Mouse (Mus musculus): ENCODE data around the gene Mettl8. TPM values are rescaled to one million over a fixed set of nuclear protein-coding genes. Genes with fewer than 3 reads are reported as not detected.

Gene Mettl8
- total and polyA plus RNA-seq, 3 experiments = 7.5 to 9.2 (median 7.8) TPM

DNA sequence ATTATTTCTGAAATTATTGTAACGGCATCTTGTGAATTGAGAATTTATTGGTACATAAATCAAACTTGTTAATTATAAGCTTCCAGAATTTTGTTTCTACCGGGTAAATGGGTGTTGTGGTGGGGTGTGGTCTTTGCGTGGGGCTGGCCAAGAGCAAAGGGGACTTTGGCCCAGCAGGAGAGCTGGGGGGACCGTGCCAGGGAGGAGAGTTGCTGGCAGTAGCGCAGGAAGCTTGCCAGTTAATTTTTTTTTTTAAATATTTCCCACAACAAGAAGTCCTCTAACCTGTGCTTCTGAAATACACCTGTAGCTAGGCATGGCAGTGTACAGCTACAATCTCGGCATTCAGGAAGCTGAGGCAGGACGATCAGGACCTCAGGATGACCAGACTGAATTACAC is 4.9 kb downstream of the Mettl8 start:
- dilution Hi-C loops (cut with MboI; ENCODE audit: extremely low pct_ligation_motif_present, extremely low pct_unique_long_range_greater_than_20kb, low sequenced_read_pairs) (no loop called here), in situ Hi-C loops (cut with MboI; ENCODE audit: low pct_ligation_motif_present, low pct_unique_long_range_greater_than_20kb, low sequenced_read_pairs) (no loop called here)
- H3K9me3 ChIP-seq (replicated peaks; ENCODE audit: low read length) = no peaks in the 10 kb centered on the region
- peaks cover 9 to 16% of the 10 kb centered on the region in 2 experiments for H3K4me1 ChIP-seq (ENCODE audit: control insufficient read depth in 1 of 2, insufficient read depth in 2 of 2)
- no peak overlapping the region for H3K4me2 ChIP-seq (ENCODE audit: insufficient read depth, low read depth, poor library complexity, severe bottlenecking)
- TF ChIP-seq USF2 (conservative IDR thresholded peaks at IDR 0.05; ENCODE audit: low read depth, low read length) (no peak), CHD2 (IDR thresholded peaks at IDR 0.05; ENCODE audit: low read length) (no peak), MXI1 (IDR thresholded peaks at IDR 0.05; ENCODE audit: low read depth, low read length) (no peak)
- H3K27me3 ChIP-seq (replicated peaks) = no peaks in the 10 kb centered on the region
- H3K36me3 ChIP-seq (replicated peaks in 1 of 2; ENCODE audit: control insufficient read depth in 1 of 2, insufficient read depth in 1 of 2, low read length in 1 of 2) = peaks cover under 1 to 20% of the 10 kb centered on the region in 2 experiments
- H3K79me2 ChIP-seq (replicated peaks; ENCODE audit: control insufficient read depth, extremely low read depth, insufficient read depth, poor library complexity, severe bottlenecking) = no peaks in the 10 kb centered on the region
- H3K4me3 ChIP-seq (replicated peaks in 1 of 3; ENCODE audit: low read depth in 2 of 3, low read length in 2 of 3, poor library complexity in 1 of 3) = no peak overlapping the region
- no peak overlapping the region for H3K9ac ChIP-seq (ENCODE audit: insufficient read depth, low read depth)
- H3K27ac ChIP-seq (ENCODE audit: insufficient read depth, low read depth) = no peak overlapping the region
- no peak for DNase-seq (ENCODE audit: extremely low read depth)

DNA sequence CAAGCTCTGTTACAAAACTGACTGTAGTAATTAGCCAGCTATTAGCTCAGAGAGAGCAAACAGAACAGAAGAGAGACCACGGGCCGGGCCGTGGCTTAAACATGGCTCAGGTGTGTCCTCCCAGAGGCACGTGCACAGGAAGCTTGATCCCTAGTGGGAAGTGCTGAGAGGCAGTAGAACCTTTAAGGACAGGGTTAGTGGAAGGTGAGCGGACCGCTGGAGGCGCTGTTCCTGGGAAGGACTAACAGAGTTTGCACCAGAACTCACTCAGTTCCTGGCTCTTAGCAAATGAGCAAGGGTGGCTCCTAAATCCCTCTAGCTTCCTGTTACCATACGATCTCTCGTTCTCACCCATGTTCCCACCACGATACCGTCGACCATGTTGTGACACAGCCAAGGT is 6.5 kb downstream of the Mettl8 start:
- Histone ChIP-seq H3K4me3 (replicated peaks in 1 of 3; ENCODE audit: low read depth in 2 of 3, low read length in 2 of 3, poor library complexity in 1 of 3) (no peak overlapping the region), H3K36me3 (replicated peaks in 1 of 2; ENCODE audit: control insufficient read depth in 1 of 2, insufficient read depth in 1 of 2, low read length in 1 of 2) (peaks cover 3 to 26% of the 10 kb centered on the region in 2 experiments), H3K79me2 (replicated peaks; ENCODE audit: control insufficient read depth, extremely low read depth, insufficient read depth, poor library complexity, severe bottlenecking) (no peaks in the 10 kb centered on the region), H3K4me2 (ENCODE audit: insufficient read depth, low read depth, poor library complexity, severe bottlenecking) (no peak overlapping the region), H3K4me1 (ENCODE audit: control insufficient read depth in 1 of 2, insufficient read depth in 2 of 2) (peaks cover 5 to 13% of the 10 kb centered on the region in 2 experiments), H3K27ac (ENCODE audit: insufficient read depth, low read depth) (no peak overlapping the region), H3K9me3 (replicated peaks; ENCODE audit: low read length) (no peaks in the 10 kb centered on the region), H3K27me3 (replicated peaks) (no peaks in the 10 kb centered on the region), H3K9ac (ENCODE audit: insufficient read depth, low read depth) (no peak overlapping the region)
- in situ Hi-C loops (cut with MboI; ENCODE audit: low pct_ligation_motif_present, low pct_unique_long_range_greater_than_20kb, low sequenced_read_pairs) = loop anchor here (25.0 kb wide), 1 partner anchor 337 kb away; no protein-coding TSS in a partner anchor
- TF ChIP-seq MXI1 (IDR thresholded peaks at IDR 0.05; ENCODE audit: low read depth, low read length) (no peak), UBTF (IDR thresholded peaks at IDR 0.05; ENCODE audit: low read depth, low read length) (no peak), MEF2A (IDR thresholded peaks at IDR 0.05; ENCODE audit: borderline replicate concordance, low read depth, low read length) (no peak), MAX (IDR thresholded peaks at IDR 0.05; ENCODE audit: low read length) (no peak), POLR2AphosphoS2 (IDR thresholded peaks at IDR 0.05; ENCODE audit: low read depth, low read length) (no peak), IRF4 (IDR thresholded peaks at IDR 0.05; ENCODE audit: low read depth, low read length) (no peak), HCFC1 (IDR thresholded peaks at IDR 0.05; ENCODE audit: low read depth, low read length) (no peak), NRF1 (IDR thresholded peaks at IDR 0.05; ENCODE audit: low read depth, low read length) (no peak), ZKSCAN1 (IDR thresholded peaks at IDR 0.05; ENCODE audit: borderline replicate concordance, low read depth, low read length) (no peak), RCOR1 (conservative IDR thresholded peaks at IDR 0.05; ENCODE audit: low read depth, low read length) (no peak), POLR2A (IDR thresholded peaks at IDR 0.05; ENCODE audit: low read depth, low read length) (no peak), JUND (conservative IDR thresholded peaks at IDR 0.05; ENCODE audit: low read depth, low read length) (no peak), ELF1 (IDR thresholded peaks at IDR 0.05; ENCODE audit: low read depth, low read length) (no peak), MYC (IDR thresholded peaks at IDR 0.05; ENCODE audit: low read depth, low read length) (no peak), BHLHE40 (IDR thresholded peaks at IDR 0.05; ENCODE audit: low read depth, low read length) (no peak), MAZ (IDR thresholded peaks at IDR 0.05; ENCODE audit: low read depth, low read length) (no peak), ZNF384 (IDR thresholded peaks at IDR 0.05; ENCODE audit: low read depth, low read length) (no peak)
- dilution Hi-C loops (cut with MboI; ENCODE audit: extremely low pct_ligation_motif_present, extremely low pct_unique_long_range_greater_than_20kb, low sequenced_read_pairs) = no loop called here
- DNase-seq (ENCODE audit: extremely low read depth) = no peak
